Mouse (Mus musculus) embryonic facial prominence, embryonic 10.5 days (tissue): ENCODE measurements at regions not wholly inside any gene's neighbourhood (a gene's known extent, or its start where the extent isn't known, plus 50 kb on each side); places are given as distances from the start of the nearest gene placed in this dataset.
"Not testable (repeated sequence)": the region's sequence is repeated elsewhere in the genome, so short reads cannot be mapped to it uniquely, and the experiment has no call there.

Experiments
- DNase-seq: peaks from one replicate; pipeline ENCODE4 v3.0.0-alpha.2; 2017; ENCODE audit warnings: low spot score
- H3K27ac ChIP-seq: fragments of 300-500 bp; sonication (generic); replicated peaks from 2 replicates; pipeline ENCODE4 v1.5.1; 2016; ENCODE audit warnings: mild to moderate bottlenecking
- H3K27me3 ChIP-seq: fragments of 300-500 bp; sonication (generic); replicated peaks from 2 replicates; pipeline ENCODE4 v1.6.1; 2016; ENCODE audit warnings: low read depth, mild to moderate bottlenecking; ENCODE audit not compliant: poor library complexity, severe bottlenecking
- H3K36me3 ChIP-seq: fragments of 300-500 bp; sonication (generic); replicated peaks from 2 replicates; pipeline ENCODE4 v1.6.1; 2016; ENCODE audit warnings: mild to moderate bottlenecking, moderate library complexity
- H3K4me1 ChIP-seq: fragments of 300-500 bp; sonication (generic); 2 replicates; pipeline ENCODE4 v1.6.1; 2016
- H3K4me3 ChIP-seq: fragments of 300-500 bp; sonication (generic); 2 replicates; pipeline ENCODE4 v1.5.1; 2016; ENCODE audit warnings: mild to moderate bottlenecking, moderate library complexity
- H3K9me3 ChIP-seq: fragments of 300-500 bp; sonication (generic); 2 replicates; pipeline ENCODE4 v1.6.1; 2016; ENCODE audit warnings: mild to moderate bottlenecking
- WGBS: fragments of 180-500 bp; shearing (Covaris S2); methylation state at CpG from one replicate; pipeline ENCODE4 v1.1.7; 2016; 5-methylcytosine and 5-hydroxymethylcytosine counted together

DNA sequence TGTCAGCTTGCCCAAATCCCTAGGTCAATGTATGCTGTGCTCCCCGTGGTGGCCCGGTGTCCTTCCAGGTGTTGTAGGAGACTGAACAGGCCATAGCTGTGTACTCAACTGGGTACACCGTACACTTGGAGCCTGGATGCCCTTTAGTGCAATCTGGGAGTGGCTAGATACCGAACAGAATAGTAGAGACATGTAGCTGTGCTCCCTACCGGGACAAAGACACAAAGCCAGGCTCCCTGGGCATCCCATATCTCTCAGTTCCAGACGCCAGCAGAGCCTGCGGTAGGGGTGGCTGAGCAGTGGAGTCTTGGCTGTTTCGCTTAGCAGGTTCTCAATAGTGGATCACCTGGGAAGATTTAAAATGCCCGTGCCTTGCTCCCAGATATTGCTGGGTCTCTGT is 136.7 kb upstream of the Ubl3 start:
- WGBS, result 92% methylated on average over 9 of the region's 9 CpGs
- H3K4me3 ChIP-seq, result no peak overlapping the region
- H3K27ac ChIP-seq, result no peak overlapping the region; the same call in 1 of the 2 replicates
- H3K4me1 ChIP-seq, result peaks cover 30% of the 10 kb centered on the region
- H3K9me3 ChIP-seq, result peaks cover 7% of the 10 kb centered on the region; the same call in 1 of the 2 replicates
- H3K36me3 ChIP-seq, result no peaks in the 10 kb centered on the region
- no peak for DNase-seq
- H3K27me3 ChIP-seq, result peaks cover 7% of the 10 kb centered on the region; the same call in 1 of the 2 replicates

GRCm38 (mm10) chr5:148688501-148688900 is 135.9 kb upstream of the Ubl3 start:
- no peak overlapping the region for H3K4me3 ChIP-seq
- no peaks in the 10 kb centered on the region for H3K36me3 ChIP-seq
- peaks cover 23% of the 10 kb centered on the region for H3K4me1 ChIP-seq
- no peak for DNase-seq
- peaks cover 7% of the 10 kb centered on the region; the same call in 1 of the 2 replicates for H3K27me3 ChIP-seq
- H3K9me3 ChIP-seq, result peaks cover 7% of the 10 kb centered on the region; the same call in 1 of the 2 replicates
- WGBS, result 87% methylated on average over 8 of the region's 8 CpGs
- no peak overlapping the region; the same call in 1 of the 2 replicates for H3K27ac ChIP-seq

DNA sequence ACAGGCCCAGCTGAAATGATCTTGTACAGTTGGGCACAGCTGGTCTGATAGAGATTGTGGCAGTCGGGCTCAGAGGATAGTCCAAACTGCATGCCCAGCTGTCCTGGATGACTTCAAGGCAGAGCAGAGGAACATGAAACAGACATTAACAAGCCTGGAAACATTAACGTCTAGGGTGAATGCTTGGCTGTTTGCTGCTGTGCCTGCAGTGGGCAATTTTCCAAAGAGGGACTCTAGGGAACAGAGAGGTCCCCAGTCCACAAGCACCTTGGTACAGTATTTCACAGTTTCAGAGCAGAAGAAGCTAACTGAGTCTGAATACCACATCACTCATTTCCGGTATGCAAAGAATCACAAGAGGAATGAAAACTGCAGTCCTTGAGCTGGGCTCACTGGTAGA is 135.2 kb upstream of the Ubl3 start:
- WGBS, result 75% methylated on average over 3 of the region's 3 CpGs
- DNase-seq, result no peak
- H3K36me3 ChIP-seq, result no peaks in the 10 kb centered on the region
- H3K9me3 ChIP-seq, result peaks cover 7% of the 10 kb centered on the region; the same call in 1 of the 2 replicates
- H3K4me1 ChIP-seq, result peaks cover 21% of the 10 kb centered on the region
- peaks cover 7% of the 10 kb centered on the region; the same call in 1 of the 2 replicates for H3K27me3 ChIP-seq
- H3K4me3 ChIP-seq, result no peak overlapping the region
- no peak overlapping the region for H3K27ac ChIP-seq

DNA sequence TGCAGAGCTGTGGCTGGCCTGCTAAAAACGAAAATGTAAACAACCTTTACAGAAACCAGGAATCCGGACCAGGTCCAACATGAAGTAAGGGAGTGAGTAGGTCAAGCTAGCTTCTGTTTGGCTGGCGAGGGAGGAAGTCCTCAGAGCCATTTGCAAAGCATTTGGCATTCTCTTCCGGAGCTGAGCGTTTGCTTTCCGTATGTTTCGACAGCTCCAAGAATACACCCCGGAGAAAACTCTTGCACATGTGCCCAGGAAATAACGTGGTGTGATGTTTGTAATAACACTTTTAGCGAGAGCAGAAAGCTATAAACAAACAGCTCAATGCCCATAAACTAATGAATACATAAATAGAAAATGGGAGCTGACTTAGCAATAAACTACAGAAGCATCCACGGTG is 131.6 kb upstream of the Ubl3 start:
- no peak for DNase-seq
- WGBS, result 82% methylated on average over 11 of the region's 11 CpGs
- peaks cover 2% of the 10 kb centered on the region; the same call in 1 of the 2 replicates for H3K27me3 ChIP-seq
- no peaks in the 10 kb centered on the region for H3K36me3 ChIP-seq
- H3K27ac ChIP-seq, result no peak overlapping the region
- H3K4me3 ChIP-seq, result no peak overlapping the region
- no peaks in the 10 kb centered on the region for H3K4me1 ChIP-seq
- H3K9me3 ChIP-seq, result peaks cover 7% of the 10 kb centered on the region; the same call in 1 of the 2 replicates

DNA sequence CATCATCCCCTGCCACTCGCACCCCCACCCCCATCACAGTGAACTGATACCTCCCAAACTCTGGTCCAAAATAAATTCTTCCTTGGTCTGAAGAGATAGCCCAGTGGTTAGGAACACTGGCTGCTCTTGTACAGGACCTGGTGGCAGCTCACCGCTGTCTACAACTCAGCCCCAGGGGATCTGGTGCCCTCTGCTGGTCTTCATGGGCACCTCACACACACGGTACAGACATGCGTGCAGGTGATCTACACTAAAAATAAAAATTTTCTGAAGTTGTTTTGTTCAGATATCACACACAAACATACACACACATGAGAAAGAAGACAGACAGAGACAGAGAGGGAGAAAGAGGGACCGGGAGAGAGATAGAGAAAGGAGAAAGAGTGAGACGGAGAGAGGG is 130.0 kb upstream of the Ubl3 start:
- no peak overlapping the region for H3K27ac ChIP-seq
- WGBS, result 91% methylated on average over 6 of the region's 6 CpGs
- H3K4me1 ChIP-seq, result no peaks in the 10 kb centered on the region
- H3K27me3 ChIP-seq, result no peaks in the 10 kb centered on the region
- H3K4me3 ChIP-seq, result no peak overlapping the region
- H3K9me3 ChIP-seq, result peaks cover 10% of the 10 kb centered on the region; the same call in 1 of the 2 replicates
- no peaks in the 10 kb centered on the region for H3K36me3 ChIP-seq
- no peak for DNase-seq

DNA sequence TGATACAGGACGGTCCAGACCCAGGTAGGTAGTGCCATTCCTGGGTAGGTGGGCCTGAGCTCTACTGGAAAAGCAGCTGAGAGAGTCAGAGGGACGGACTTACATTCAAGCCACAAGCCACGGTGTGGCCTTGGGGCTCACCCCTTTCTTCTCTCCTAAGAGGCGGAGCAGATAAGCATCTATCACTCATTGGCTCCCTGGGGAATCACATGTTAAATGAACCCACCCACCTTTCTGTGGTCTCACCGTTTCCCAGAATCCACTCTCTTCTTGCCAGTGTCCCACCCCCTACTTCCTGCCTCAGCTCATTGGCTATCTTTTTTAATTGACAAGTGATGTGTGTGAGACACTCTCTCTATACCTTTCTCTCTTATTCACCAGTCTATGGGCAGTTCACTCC is 127.8 kb upstream of the Ubl3 start:
- H3K27ac ChIP-seq, result no peak overlapping the region
- H3K9me3 ChIP-seq, result peaks cover 10% of the 10 kb centered on the region; the same call in 1 of the 2 replicates
- H3K4me3 ChIP-seq, result no peak overlapping the region
- H3K27me3 ChIP-seq, result no peaks in the 10 kb centered on the region
- no peaks in the 10 kb centered on the region for H3K36me3 ChIP-seq
- 90% methylated on average over 5 of the region's 5 CpGs for WGBS
- no peak for DNase-seq
- H3K4me1 ChIP-seq, result no peaks in the 10 kb centered on the region

DNA sequence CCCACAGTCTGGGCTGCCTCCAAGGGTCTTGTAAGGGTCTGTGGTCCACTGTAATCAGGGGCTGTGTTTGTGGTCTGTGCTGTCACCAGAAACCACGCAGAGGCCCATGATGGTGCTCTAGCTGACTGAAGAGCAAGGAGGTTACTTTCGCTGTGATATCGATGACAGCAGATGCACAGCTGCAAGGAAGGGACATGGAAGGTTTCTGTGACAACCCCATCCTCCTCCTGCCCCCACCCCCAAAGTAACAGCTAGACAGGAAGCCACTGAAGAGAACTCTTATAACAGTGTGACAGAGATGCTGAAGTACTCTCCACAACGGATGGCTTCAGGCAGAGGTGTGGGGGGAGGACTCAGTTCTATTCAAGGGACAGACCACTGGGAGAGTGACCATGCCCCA is 127.0 kb upstream of the Ubl3 start:
- Histone ChIP-seq H3K9me3 (peaks cover 3% of the 10 kb centered on the region; the same call in 1 of the 2 replicates), H3K27me3 (no peaks in the 10 kb centered on the region), H3K4me3 (no peak overlapping the region), H3K36me3 (no peaks in the 10 kb centered on the region), H3K4me1 (no peaks in the 10 kb centered on the region), H3K27ac (no peak overlapping the region)
- DNase-seq, result no peak
- WGBS, result 92% methylated on average over 4 of the region's 4 CpGs

GRCm38 (mm10) chr5:148678285-148678937 is 125.8 kb upstream of the Ubl3 start:
- WGBS, result 94% methylated on average over 12 of the region's 12 CpGs
- not testable (repeated sequence) for DNase-seq

GRCm38 (mm10) chr5:148674281-148674680 is 121.7 kb upstream of the Ubl3 start:
- Histone ChIP-seq H3K27me3 (no peaks in the 10 kb centered on the region), H3K36me3 (peaks cover 3% of the 10 kb centered on the region; the same call in 1 of the 2 replicates), H3K27ac (no peak overlapping the region; the same call in 1 of the 2 replicates), H3K4me1 (peaks cover 8% of the 10 kb centered on the region), H3K9me3 (peaks cover 13% of the 10 kb centered on the region), H3K4me3 (no peak overlapping the region)
- WGBS, result 84% methylated on average over 12 of the region's 12 CpGs
- no peak for DNase-seq

More at GRCm38 (mm10) chr5:148678285-148678937, 125.8 kb upstream of the Ubl3 start:
- not testable (repeated sequence) for H3K27me3 ChIP-seq, H3K4me3 ChIP-seq, H3K36me3 ChIP-seq, H3K27ac ChIP-seq, H3K4me1 ChIP-seq, H3K9me3 ChIP-seq

DNA sequence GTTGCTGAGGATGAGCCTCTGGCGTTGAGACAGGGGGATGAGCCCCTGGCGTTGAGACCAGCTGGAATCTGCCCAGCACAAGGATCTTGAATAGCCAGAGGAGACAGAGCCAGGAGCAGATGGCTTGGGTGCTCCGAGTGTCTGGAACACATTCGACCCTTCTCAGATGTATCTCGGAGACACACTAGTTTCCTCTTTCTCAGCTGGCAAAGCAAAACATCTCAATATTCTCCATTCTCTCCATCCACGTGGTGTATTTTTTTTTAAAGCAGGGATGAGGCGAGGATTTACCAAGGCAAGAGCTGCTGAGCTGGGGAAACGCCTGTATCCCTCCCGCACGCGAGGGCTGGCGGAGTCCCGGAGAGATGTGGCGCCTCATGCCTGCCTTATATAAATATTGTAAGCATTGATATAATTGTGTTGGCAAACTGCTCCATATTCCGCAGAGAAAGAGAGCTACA is 109.7 kb upstream of the Ubl3 start:
- no peaks in the 10 kb centered on the region for H3K27me3 ChIP-seq
- WGBS, result 84% methylated on average over 15 of the region's 15 CpGs
- H3K4me1 ChIP-seq, result peaks cover 8% of the 10 kb centered on the region
- no peaks in the 10 kb centered on the region for H3K36me3 ChIP-seq
- no peak for DNase-seq
- no peak overlapping the region for H3K27ac ChIP-seq
- H3K4me3 ChIP-seq, result no peak overlapping the region
- H3K9me3 ChIP-seq, result peaks cover 8% of the 10 kb centered on the region

GRCm38 (mm10) chr5:148661120-148661519 is 108.5 kb upstream of the Ubl3 start:
- WGBS, result 86% methylated on average over 4 of the region's 4 CpGs
- no peak for DNase-seq
- no peak overlapping the region for H3K27ac ChIP-seq
- H3K9me3 ChIP-seq, result peaks cover 8% of the 10 kb centered on the region
- H3K4me3 ChIP-seq, result no peak overlapping the region
- no peaks in the 10 kb centered on the region for H3K27me3 ChIP-seq
- no peaks in the 10 kb centered on the region for H3K36me3 ChIP-seq
- peaks cover 3% of the 10 kb centered on the region for H3K4me1 ChIP-seq

- Histone ChIP-seq H3K27ac (no peak overlapping the region), H3K4me1 (peaks cover 6% of the 10 kb centered on the region), H3K4me3 (no peak overlapping the region), H3K9me3 (peaks cover 8% of the 10 kb centered on the region), H3K36me3 (no peaks in the 10 kb centered on the region), H3K27me3 (no peaks in the 10 kb centered on the region)
- DNase-seq, result no peak
- WGBS, result 78% methylated on average over 4 of the region's 4 CpGs
Measured at GRCm38 (mm10) chr5:148657936-148658640, 105.5 kb upstream of the Ubl3 start.
